Mouse (Mus musculus) kidney, embryonic 16.5 days (tissue): ENCODE results near the gene Prdm4. TPM values are rescaled to one million over a fixed set of nuclear protein-coding genes. Genes with fewer than 3 reads are reported as not detected.

Source experiments
- ATAC-seq: fragments of 200-750 bp; cut with Nextera tagmentation; 2 replicates; pipeline ENCODE4 v1.8.0; 2017; ENCODE audit warnings: moderate TSS enrichment; ENCODE audit not compliant: low FRiP score, low TSS enrichment
- H3K27ac ChIP-seq: fragments of 300-500 bp; sonication (generic); 2 replicates; pipeline ENCODE4 v1.5.1; 2014; ENCODE audit warnings: low read length
- H3K27me3 ChIP-seq: fragments of 300-500 bp; sonication (generic); 2 replicates; pipeline ENCODE4 v1.6.1; 2014; ENCODE audit warnings: low read length, control low read depth, mixed read lengths; ENCODE audit not compliant: insufficient read depth
- H3K36me3 ChIP-seq: fragments of 300-500 bp; sonication (generic); 2 replicates; pipeline ENCODE4 v1.6.1; 2014; ENCODE audit warnings: low read length, control low read depth, mixed read lengths; ENCODE audit not compliant: insufficient read depth
- H3K4me1 ChIP-seq: fragments of 300-500 bp; sonication (generic); 2 replicates; pipeline ENCODE4 v1.6.1; 2014; ENCODE audit warnings: low read length, control low read depth, mixed read lengths; ENCODE audit not compliant: insufficient read depth
- H3K4me2 ChIP-seq: fragments of 300-500 bp; sonication (generic); replicated peaks from 2 replicates; pipeline ENCODE4 v1.6.1; 2014; ENCODE audit warnings: low read depth, low read length
- H3K4me3 ChIP-seq: fragments of 300-500 bp; sonication (generic); 2 replicates; pipeline ENCODE4 v1.5.1; 2014; ENCODE audit warnings: mild to moderate bottlenecking, low read length
- H3K9ac ChIP-seq: fragments of 300-500 bp; sonication (generic); replicated peaks from 2 replicates; pipeline ENCODE4 v1.6.1; 2014; ENCODE audit warnings: low read length
- H3K9me3 ChIP-seq: fragments of 300-500 bp; sonication (generic); 2 replicates; pipeline ENCODE4 v1.6.1; 2016; ENCODE audit warnings: low read length, control low read depth
- WGBS: fragments of 180-500 bp; shearing (Covaris S2); extraction: QIAGEN DNeasy Blood & Tissue Kit; methylation state at CpG from one replicate; pipeline ENCODE4 v1.1.7; 2014; 5-methylcytosine and 5-hydroxymethylcytosine counted together
- polyA plus RNA-seq: library from polyadenylated mRNA; unstranded; fragments of >200 nt; fragmentation: Nextera tagmentation; extraction: Ambion mirVana; gene quantifications from 2 replicates; pipeline ENCODE4 v1.2.1, GENCODE M21; 2015

Prdm4 gene
- 14.3 and 15.0 TPM in 2 replicates for polyA plus RNA-seq

DNA sequence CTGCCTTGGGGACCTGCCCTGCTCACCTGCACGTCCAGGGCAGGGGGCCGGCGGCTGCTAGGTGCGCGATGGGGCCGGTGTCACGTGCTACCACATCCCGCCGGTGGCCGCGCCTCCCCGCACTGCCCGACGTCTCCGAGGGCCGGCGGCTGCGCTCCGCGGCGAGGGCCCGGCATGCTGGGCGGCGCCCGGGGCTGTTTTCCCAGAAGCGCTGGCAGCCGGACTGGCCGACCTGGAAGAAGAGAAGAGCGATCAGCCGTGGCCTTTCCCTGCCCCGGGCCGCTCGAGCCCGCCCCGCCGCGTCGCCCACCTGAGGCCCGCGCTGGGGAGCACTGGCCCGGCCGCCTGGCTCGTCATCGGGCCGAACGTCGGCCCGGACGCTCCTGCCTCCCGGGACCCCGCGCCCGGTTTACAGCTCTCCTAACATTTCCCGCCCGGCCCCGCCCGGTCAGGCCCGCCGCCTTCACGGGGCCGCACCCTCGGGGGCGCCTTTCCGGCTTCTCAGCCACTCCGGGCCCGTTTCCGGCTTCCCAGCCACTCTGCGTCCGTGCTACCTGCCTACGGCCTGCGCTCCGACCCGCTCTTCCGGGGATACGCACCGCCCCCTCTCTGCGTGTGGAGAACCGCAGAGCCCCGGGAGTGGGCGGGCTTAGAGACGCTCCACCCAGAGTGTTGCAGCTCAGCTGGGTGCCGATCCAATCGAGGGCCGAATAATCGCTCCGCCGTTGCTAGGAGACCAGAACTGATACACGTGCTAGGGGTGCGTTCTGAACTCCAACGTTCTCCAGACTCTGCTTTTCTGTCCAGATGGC, at the start of gene Prdm4:
Gene Prdm4 (minus strand): TSS at position 645 of the 812 bp plus-strand sequence.
- ATAC-seq: peak; percentile 100
- peak within 1 kb of the TSS; percentile 90 for H3K9ac ChIP-seq
- WGBS: 0% methylated on average over 85 of the region's 90 CpGs

DNA sequence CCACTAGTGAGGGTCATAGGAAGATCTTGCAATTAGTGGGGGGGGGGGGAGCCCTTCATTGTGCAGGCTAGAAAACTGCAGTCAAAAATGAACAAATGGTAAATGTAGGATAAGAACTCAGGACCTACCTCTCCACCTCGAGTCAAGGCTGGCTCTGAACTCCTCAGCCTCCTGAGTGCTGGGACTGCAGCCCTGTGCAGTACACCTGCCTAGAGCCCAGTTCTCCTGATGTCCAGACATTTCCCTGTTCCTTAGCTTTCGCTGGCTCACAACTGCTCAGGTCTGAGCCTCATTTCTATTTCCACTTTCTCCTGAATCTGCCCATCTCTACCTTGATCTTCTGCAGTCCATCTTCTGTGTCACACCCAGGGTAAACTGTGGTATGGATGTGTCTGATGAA, 49.5 kb upstream of the Prdm4 start:
- 52% methylated on average over 2 of the region's 2 CpGs for WGBS
- Histone ChIP-seq H3K9me3 (no peaks in the 10 kb centered on the region), H3K9ac (no peak overlapping the region), H3K4me3 (no peak overlapping the region), H3K27ac (no peak overlapping the region), H3K4me1 (0 out of 2 replicates have a peak, but pooled peaks cover 2% of the 10 kb centered on the region), H3K4me2 (no peak overlapping the region), H3K27me3 (no peaks in the 10 kb centered on the region), H3K36me3 (no peaks in the 10 kb centered on the region)
- no peak for ATAC-seq

More for the DNA sequence above, at the start of gene Prdm4:
- Histone ChIP-seq H3K36me3 (peaks cover 17% of the 10 kb centered on the region), H3K4me1 (peaks cover 11% of the 10 kb centered on the region), H3K27me3 (no peaks in the 10 kb centered on the region), H3K9me3 (no peaks in the 10 kb centered on the region), H3K4me3 (peak within 1 kb of the TSS; percentile 88), H3K27ac (peak within 1 kb of the TSS; percentile 87), H3K4me2 (peak within 1 kb of the TSS; percentile 90)

- no peak overlapping the region for H3K4me3 ChIP-seq
- 89% methylated on average over 7 of the region's 7 CpGs for WGBS
- no peak overlapping the region for H3K9ac ChIP-seq
- no peaks in the 10 kb centered on the region for H3K36me3 ChIP-seq
- no peak for ATAC-seq
- no peaks in the 10 kb centered on the region for H3K27me3 ChIP-seq
- H3K27ac ChIP-seq: no peak overlapping the region
- no peaks in the 10 kb centered on the region for H3K9me3 ChIP-seq
- H3K4me2 ChIP-seq: no peak overlapping the region
- no peaks in the 10 kb centered on the region for H3K4me1 ChIP-seq
Observed at GRCm38 (mm10) chr10:85964316-85964715, 47.4 kb upstream of the Prdm4 start.

- Histone ChIP-seq H3K9ac (no peak overlapping the region), H3K4me1 (no peaks in the 10 kb centered on the region), H3K9me3 (no peaks in the 10 kb centered on the region), H3K27ac (no peak overlapping the region), H3K36me3 (no peaks in the 10 kb centered on the region), H3K4me2 (no peak overlapping the region), H3K27me3 (no peaks in the 10 kb centered on the region), H3K4me3 (no peak overlapping the region)
- WGBS: 68% methylated on average over 9 of the region's 9 CpGs
- ATAC-seq: no peak
Observed at GRCm38 (mm10) chr10:85962897-85963296, 46.0 kb upstream of the Prdm4 start.

DNA sequence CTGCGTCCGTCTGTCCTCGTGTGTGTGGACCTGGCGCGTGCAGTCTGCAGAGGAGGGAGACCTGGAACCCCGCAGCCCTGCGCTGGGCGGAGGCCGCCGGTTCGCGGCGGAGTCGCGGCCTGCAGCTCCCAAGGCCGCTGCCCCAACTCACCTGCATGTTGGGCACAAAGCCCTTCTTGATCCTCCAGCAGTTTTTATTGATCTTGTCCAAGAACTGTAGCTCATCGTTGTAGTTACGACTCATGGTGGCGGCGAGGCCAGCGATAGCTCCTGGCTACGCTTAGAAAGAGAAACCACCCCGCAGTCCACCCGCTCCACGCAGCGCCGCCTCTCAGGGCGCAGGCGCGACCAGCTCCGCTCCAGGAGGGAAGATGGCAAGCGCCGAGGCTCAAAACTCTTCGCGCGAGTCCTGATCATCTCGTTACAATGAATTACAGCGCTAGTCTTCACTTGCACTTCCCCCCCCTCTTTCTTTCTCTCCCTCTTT, 40.6 kb upstream of the Prdm4 start, which contains the start of gene Rtcb:
Gene Rtcb (minus strand): TSS at position 360 of the 487 bp plus-strand sequence.
- Histone ChIP-seq H3K4me3 (peak within 1 kb of the TSS; percentile 59), H3K4me1 (peaks cover 6% of the 10 kb centered on the region; the same call in 1 of the 2 replicates), H3K4me2 (peak within 1 kb of the TSS; percentile 89), H3K9ac (peak within 1 kb of the TSS; percentile 72), H3K27me3 (no peaks in the 10 kb centered on the region), H3K9me3 (no peaks in the 10 kb centered on the region), H3K36me3 (peaks cover 24% of the 10 kb centered on the region), H3K27ac (peak within 1 kb of the TSS; percentile 60; the same call in 1 of the 2 replicates)
- WGBS: under 1% methylated on average over 38 of the region's 38 CpGs
- peak; percentile 88 for ATAC-seq

GRCm38 (mm10) chr10:85956871-85957419, 40.0 kb upstream of the Prdm4 start:
- peak overlapping the region; percentile 72 for H3K9ac ChIP-seq
- 3% methylated on average over 20 of the region's 20 CpGs for WGBS
- ATAC-seq: no peak
- H3K4me2 ChIP-seq: peak overlapping the region; percentile 89
- H3K9me3 ChIP-seq: no peaks in the 10 kb centered on the region
- H3K36me3 ChIP-seq: peaks cover 29% of the 10 kb centered on the region
- peaks cover 6% of the 10 kb centered on the region; the same call in 1 of the 2 replicates for H3K4me1 ChIP-seq
- H3K27me3 ChIP-seq: no peaks in the 10 kb centered on the region
- H3K27ac ChIP-seq: peak overlapping the region; percentile 60; the same call in 1 of the 2 replicates
- H3K4me3 ChIP-seq: peak overlapping the region; percentile 59

GRCm38 (mm10) chr10:85954429-85954828, 37.5 kb upstream of the Prdm4 start:
- Histone ChIP-seq H3K4me1 (peaks cover 6% of the 10 kb centered on the region; the same call in 1 of the 2 replicates), H3K9me3 (no peaks in the 10 kb centered on the region), H3K27ac (no peak overlapping the region), H3K4me2 (no peak overlapping the region), H3K36me3 (peaks cover 45% of the 10 kb centered on the region), H3K27me3 (no peaks in the 10 kb centered on the region), H3K9ac (no peak overlapping the region), H3K4me3 (no peak overlapping the region)
- ATAC-seq: no peak
- WGBS: 81% methylated on average over 2 of the region's 2 CpGs

DNA sequence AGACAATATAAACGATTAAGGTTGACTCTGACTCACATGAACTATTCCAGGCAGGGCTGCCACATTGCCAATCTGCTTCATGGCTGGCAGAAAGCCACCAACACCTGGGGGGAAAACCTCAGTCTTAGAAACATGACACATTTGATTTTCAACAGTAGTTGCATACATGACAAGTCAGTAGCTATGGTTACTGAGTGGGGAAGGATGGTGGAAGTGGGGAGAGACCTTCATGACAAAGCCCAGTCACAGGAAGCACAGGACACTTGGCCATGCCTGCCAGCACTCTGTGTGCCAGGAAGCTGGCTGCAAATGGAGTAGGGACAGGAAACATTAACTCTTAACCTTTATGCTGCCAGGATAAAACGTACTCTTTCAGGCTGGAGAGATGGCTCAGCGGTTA, 36.5 kb upstream of the Prdm4 start:
- no peak overlapping the region for H3K9ac ChIP-seq
- H3K27me3 ChIP-seq: no peaks in the 10 kb centered on the region
- H3K4me3 ChIP-seq: no peak overlapping the region
- no peaks in the 10 kb centered on the region for H3K9me3 ChIP-seq
- H3K27ac ChIP-seq: no peak overlapping the region
- 71% methylated on average over 3 of the region's 3 CpGs for WGBS
- ATAC-seq: no peak
- peaks cover 55% of the 10 kb centered on the region for H3K36me3 ChIP-seq
- H3K4me2 ChIP-seq: no peak overlapping the region
- H3K4me1 ChIP-seq: peaks cover 6% of the 10 kb centered on the region; the same call in 1 of the 2 replicates

- WGBS: 78% methylated on average over 6 of the region's 6 CpGs
Observed at GRCm38 (mm10) chr10:85951765-85952443, 35.0 kb upstream of the Prdm4 start.

More at GRCm38 (mm10) chr10:85951765-85952443, 35.0 kb upstream of the Prdm4 start:
- no peaks in the 10 kb centered on the region for H3K9me3 ChIP-seq
- peaks cover 61% of the 10 kb centered on the region for H3K36me3 ChIP-seq
- no peak overlapping the region for H3K27ac ChIP-seq
- H3K4me2 ChIP-seq: no peak overlapping the region
- H3K27me3 ChIP-seq: no peaks in the 10 kb centered on the region
- no peak overlapping the region for H3K9ac ChIP-seq
- H3K4me3 ChIP-seq: no peak overlapping the region
- H3K4me1 ChIP-seq: peaks cover 6% of the 10 kb centered on the region; the same call in 1 of the 2 replicates
- no peak for ATAC-seq
